Mouse (Mus musculus) myocyte (in vitro differentiated cells): ENCODE data around the gene Twist2. TPM values are rescaled to one million over a fixed set of nuclear protein-coding genes. Genes with fewer than 3 reads are reported as not detected.
A peak's percentile ranks its signal among the peaks of the same experiment; 100 is the strongest.

Experiments used
- H3K27me3 ChIP-seq: one replicate; pipeline ENCODE4 v1.6.1; 2011; ENCODE audit not compliant: control insufficient read depth, insufficient read depth, insufficient read length
- H3K36me3 ChIP-seq: one replicate; pipeline ENCODE4 v1.6.1; 2011; ENCODE audit not compliant: control insufficient read depth, insufficient read depth
- H3K4me2 ChIP-seq: one replicate; pipeline ENCODE4 v1.6.1; 2011; ENCODE audit warnings: low read depth, control low read depth
- H3K4me3 ChIP-seq: one replicate; pipeline ENCODE4 v1.5.1; 2011; ENCODE audit warnings: mild to moderate bottlenecking, control low read depth, moderate library complexity
- H3K79me2 ChIP-seq: one replicate; pipeline ENCODE4 v1.6.1; 2011; ENCODE audit not compliant: control insufficient read depth, insufficient read depth
- H3ac ChIP-seq: one replicate; pipeline ENCODE4 v1.6.1; 2011; ENCODE audit not compliant: control insufficient read depth, insufficient read length
- CEBPB ChIP-seq: IDR thresholded peaks from 2 replicates; pipeline ENCODE4 v1.6.1; 2011; ENCODE audit warnings: mild to moderate bottlenecking, moderate library complexity; ENCODE audit not compliant: poor library complexity, insufficient read depth, severe bottlenecking
- E2F4 ChIP-seq: IDR thresholded peaks from one replicate; pipeline ENCODE4 v1.6.1; 2011; ENCODE audit warnings: mild to moderate bottlenecking, control low read depth, moderate library complexity; ENCODE audit not compliant: insufficient read depth
- MAX ChIP-seq: IDR thresholded peaks from one replicate; pipeline ENCODE4 v1.6.1; 2011; ENCODE audit warnings: low read depth, mild to moderate bottlenecking, control low read depth
- MYOD1 ChIP-seq, 3 experiments: IDR thresholded peaks; one replicate each; pipeline ENCODE4 v1.6.1; 2011; ENCODE audit warnings: control low read depth in 2 of 3, low read depth in 2 of 3, mild to moderate bottlenecking in 2 of 3, moderate library complexity in 1 of 3; ENCODE audit not compliant: insufficient read length in 2 of 3, control insufficient read depth in 1 of 3
- MYOG ChIP-seq, 3 experiments: IDR thresholded peaks; one replicate each; pipeline ENCODE4 v1.6.1; 2011; ENCODE audit warnings: control low read depth in 2 of 3, low read depth in 2 of 3, mild to moderate bottlenecking in 2 of 3; ENCODE audit not compliant: insufficient read length in 2 of 3, control insufficient read depth in 1 of 3, insufficient read depth in 1 of 3
- POLR2A ChIP-seq: IDR thresholded peaks from one replicate; pipeline ENCODE4 v1.6.1; 2011; ENCODE audit warnings: low read depth, mild to moderate bottlenecking, control low read depth, moderate library complexity; ENCODE audit not compliant: insufficient read length
- POLR2AphosphoS2 ChIP-seq: IDR thresholded peaks from one replicate; pipeline ENCODE4 v1.6.1; 2011; ENCODE audit warnings: low read depth, control low read depth; ENCODE audit not compliant: insufficient read length
- REST ChIP-seq: IDR thresholded peaks from one replicate; pipeline ENCODE4 v1.6.1; 2011; ENCODE audit warnings: mild to moderate bottlenecking, control low read depth, moderate library complexity; ENCODE audit not compliant: insufficient read depth, insufficient read length
- SRF ChIP-seq: IDR thresholded peaks from one replicate; pipeline ENCODE4 v1.6.1; 2011; ENCODE audit warnings: low read depth; ENCODE audit not compliant: control insufficient read depth, insufficient read length
- TCF12 ChIP-seq: IDR thresholded peaks from one replicate; pipeline ENCODE4 v1.6.1; 2011; ENCODE audit warnings: mild to moderate bottlenecking, control low read depth; ENCODE audit not compliant: poor library complexity, insufficient read depth, severe bottlenecking
- TCF3 ChIP-seq: IDR thresholded peaks from one replicate; pipeline ENCODE4 v1.6.1; 2011; ENCODE audit warnings: low read depth, control low read depth; ENCODE audit not compliant: insufficient read length
- USF1 ChIP-seq: IDR thresholded peaks from one replicate; pipeline ENCODE4 v1.6.1; 2011; ENCODE audit warnings: low read depth, mild to moderate bottlenecking, control low read depth, moderate library complexity
- polyA plus RNA-seq: library from polyadenylated mRNA; unstranded; fragments of >200 nt; fragmentation: generic; extraction: Trizol; gene quantifications from one replicate; pipeline ENCODE4 v1.2.1, GENCODE M21; 2012; ENCODE audit warnings: missing spikeins

Twist2 gene
- polyA plus RNA-seq: 16.6 TPM

GRCm38 (mm10) chr1:91800967-91801843 lies at the start of gene Twist2:
TSS of gene Twist2 (plus strand) at chr1:91801461.
- Histone ChIP-seq H3K4me3 (peak within 1 kb of the TSS; percentile 59), H3K36me3 (no peaks in the 10 kb centered on the region), H3K4me2 (peak within 1 kb of the TSS; percentile 84), H3ac (peak within 1 kb of the TSS; percentile 24), H3K27me3 (no peaks in the 10 kb centered on the region), H3K79me2 (peaks cover 38% of the 10 kb centered on the region)
- TF ChIP-seq E2F4: no peak
- peak; percentile 24 for TF ChIP-seq POLR2A
- TF ChIP-seq USF1: no peak

GRCm38 (mm10) chr1:91752931-91753330 lies 48.3 kb upstream of the Twist2 start:
- Histone ChIP-seq H3K4me3 (no peak overlapping the region), H3K4me2 (no peak overlapping the region), H3K27me3 (no peaks in the 10 kb centered on the region), H3K36me3 (no peaks in the 10 kb centered on the region), H3ac (no peak overlapping the region), H3K79me2 (no peaks in the 10 kb centered on the region)
- TF ChIP-seq POLR2AphosphoS2 (no peak), TCF3 (no peak), POLR2A (no peak), MYOG (IDR thresholded peaks at IDR 0.05; ENCODE audit: control insufficient read depth in 1 of 3, insufficient read depth in 1 of 3, insufficient read length in 2 of 3, low read depth in 2 of 3) (no peak), CEBPB (no peak), USF1 (no peak), MAX (no peak), E2F4 (no peak), REST (no peak), MYOD1 (IDR thresholded peaks at IDR 0.05; ENCODE audit: control insufficient read depth in 1 of 3, insufficient read length in 2 of 3, low read depth in 2 of 3) (no peak), TCF12 (no peak)

GRCm38 (mm10) chr1:91755102-91755501 lies 46.2 kb upstream of the Twist2 start:
- no peak overlapping the region for H3K4me3 ChIP-seq
- no peak overlapping the region for H3K4me2 ChIP-seq
- no peak overlapping the region for H3ac ChIP-seq
- H3K36me3 ChIP-seq: no peaks in the 10 kb centered on the region
- TF ChIP-seq CEBPB: no peak
- no peak for TF ChIP-seq MYOD1 (IDR thresholded peaks at IDR 0.05; ENCODE audit: control insufficient read depth in 1 of 3, insufficient read length in 2 of 3, low read depth in 2 of 3)
- TF ChIP-seq POLR2AphosphoS2: no peak
- no peak for TF ChIP-seq TCF3
- TF ChIP-seq REST: no peak
- TF ChIP-seq MYOG (IDR thresholded peaks at IDR 0.05; ENCODE audit: control insufficient read depth in 1 of 3, insufficient read depth in 1 of 3, insufficient read length in 2 of 3, low read depth in 2 of 3): no peak
- no peak for TF ChIP-seq SRF
- H3K27me3 ChIP-seq: peaks cover 4% of the 10 kb centered on the region
- no peaks in the 10 kb centered on the region for H3K79me2 ChIP-seq

- no peak overlapping the region for H3K4me3 ChIP-seq
- H3K79me2 ChIP-seq: no peaks in the 10 kb centered on the region
- H3K27me3 ChIP-seq: peaks cover 4% of the 10 kb centered on the region
- TF ChIP-seq MAX (no peak), POLR2A (no peak), MYOG (IDR thresholded peaks at IDR 0.05; ENCODE audit: control insufficient read depth in 1 of 3, insufficient read depth in 1 of 3, insufficient read length in 2 of 3, low read depth in 2 of 3) (no peak)
- H3K36me3 ChIP-seq: no peaks in the 10 kb centered on the region
- H3ac ChIP-seq: no peak overlapping the region
- no peak overlapping the region for H3K4me2 ChIP-seq
Observed at GRCm38 (mm10) chr1:91757292-91757691, 44.0 kb upstream of the Twist2 start.

GRCm38 (mm10) chr1:91758143-91758542 lies 43.1 kb upstream of the Twist2 start:
- Histone ChIP-seq H3K36me3 (no peaks in the 10 kb centered on the region), H3K27me3 (peaks cover 4% of the 10 kb centered on the region), H3K4me2 (no peak overlapping the region), H3K79me2 (no peaks in the 10 kb centered on the region), H3ac (no peak overlapping the region), H3K4me3 (no peak overlapping the region)
- TF ChIP-seq REST: no peak
- TF ChIP-seq MAX: no peak
- TF ChIP-seq POLR2A: no peak
- no peak for TF ChIP-seq POLR2AphosphoS2
- TF ChIP-seq MYOG (IDR thresholded peaks at IDR 0.05; ENCODE audit: control insufficient read depth in 1 of 3, insufficient read depth in 1 of 3, insufficient read length in 2 of 3, low read depth in 2 of 3): no peak
- no peak for TF ChIP-seq E2F4
- TF ChIP-seq SRF: no peak
- no peak for TF ChIP-seq TCF12
- TF ChIP-seq CEBPB: no peak
- TF ChIP-seq USF1: no peak
- no peak for TF ChIP-seq MYOD1 (IDR thresholded peaks at IDR 0.05; ENCODE audit: control insufficient read depth in 1 of 3, insufficient read length in 2 of 3, low read depth in 2 of 3)
- TF ChIP-seq TCF3: no peak
